Mouse (Mus musculus) brain, embryonic 18.5 days (tissue): ENCODE results near the gene Actl10.

Source experiments
- DNase-seq: peaks from one replicate; pipeline ENCODE4 v3.0.0-alpha.2; 2012; ENCODE audit warnings: low read depth, low spot score

Actl10 gene

GRCm38 (mm10) chr2:154551476-154551875 lies at the start of gene Actl10:
TSS of gene Actl10 (plus strand) at chr2:154551776.
- DNase-seq: no peak

GRCm38 (mm10) chr2:154507076-154507475 lies 44.5 kb upstream of the Actl10 start:
- no peak for DNase-seq

GRCm38 (mm10) chr2:154507566-154508283 lies 43.9 kb upstream of the Actl10 start:
- DNase-seq: no peak

- no peak for DNase-seq
Observed at GRCm38 (mm10) chr2:154508450-154508849, 43.1 kb upstream of the Actl10 start.

- no peak for DNase-seq
Observed at GRCm38 (mm10) chr2:154510141-154510540, 41.4 kb upstream of the Actl10 start.

GRCm38 (mm10) chr2:154516944-154517343 lies 34.6 kb upstream of the Actl10 start:
- no peak for DNase-seq

GRCm38 (mm10) chr2:154517424-154517823 lies 34.2 kb upstream of the Actl10 start:
- DNase-seq: no peak

GRCm38 (mm10) chr2:154521449-154521848 lies 30.1 kb upstream of the Actl10 start:
- DNase-seq: no peak

- no peak for DNase-seq
Observed at GRCm38 (mm10) chr2:154522334-154522733, 29.2 kb upstream of the Actl10 start.

GRCm38 (mm10) chr2:154525285-154525684 lies 26.3 kb upstream of the Actl10 start:
- no peak for DNase-seq

- no peak for DNase-seq
Observed at GRCm38 (mm10) chr2:154526531-154526930, 25.0 kb upstream of the Actl10 start.

- no peak for DNase-seq
Observed at GRCm38 (mm10) chr2:154532888-154533287, 18.7 kb upstream of the Actl10 start.

GRCm38 (mm10) chr2:154534704-154535270 lies 16.8 kb upstream of the Actl10 start:
- no peak for DNase-seq

GRCm38 (mm10) chr2:154538310-154538709 lies 13.3 kb upstream of the Actl10 start:
- DNase-seq: no peak

- DNase-seq: no peak
Observed at GRCm38 (mm10) chr2:154538710-154539109, 12.9 kb upstream of the Actl10 start.

- DNase-seq: no peak
Observed at GRCm38 (mm10) chr2:154539720-154540119, 11.9 kb upstream of the Actl10 start.

- DNase-seq: no peak
Observed at GRCm38 (mm10) chr2:154541630-154542029, 9.9 kb upstream of the Actl10 start.

GRCm38 (mm10) chr2:154543567-154544347 lies 7.8 kb upstream of the Actl10 start:
- DNase-seq: peak; percentile 69

- DNase-seq: no peak
Observed at GRCm38 (mm10) chr2:154546711-154547110, 4.9 kb upstream of the Actl10 start, which contains the start of gene 1700003F12Rik. TSS of gene 1700003F12Rik (plus strand) at chr2:154547085.

GRCm38 (mm10) chr2:154548688-154549087 lies 2.9 kb upstream of the Actl10 start:
- DNase-seq: no peak

GRCm38 (mm10) chr2:154549127-154549885 lies 2.3 kb upstream of the Actl10 start:
- no peak for DNase-seq

GRCm38 (mm10) chr2:154549886-154550189 lies 1.7 kb upstream of the Actl10 start:
- no peak for DNase-seq
